Mouse (Mus musculus): Measurements from ENCODE around the gene Ablim1. TPM values are rescaled to one million over a fixed set of nuclear protein-coding genes. Genes with fewer than 3 reads are reported as not detected.
A peak's percentile ranks its signal among the peaks of the same experiment; 100 is the strongest.

The Ablim1 gene
- total RNA-seq, 4 experiments from 2014 or later, result 80.6 to 97.1 (median 86.4) TPM

DNA sequence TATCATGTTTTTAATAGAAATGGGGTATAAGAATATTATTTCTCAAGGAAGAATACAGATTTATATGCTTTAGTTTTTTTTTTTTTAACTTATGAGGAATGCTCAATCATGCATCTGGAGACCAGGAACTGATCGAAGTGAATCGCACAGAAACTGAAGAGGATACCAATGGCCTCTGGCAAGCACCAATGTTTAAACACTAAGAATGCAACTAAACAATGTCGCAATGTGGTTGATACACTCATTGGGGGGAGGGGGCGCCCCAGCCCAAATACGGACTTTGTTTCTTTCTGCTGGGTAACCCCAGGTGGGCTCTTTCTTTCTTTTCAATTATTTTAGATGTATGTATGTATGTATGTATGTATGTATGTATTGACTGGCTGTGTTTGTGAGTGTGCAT, 90.3 kb downstream of the Ablim1 start:
- no peak for DNase-seq (ENCODE audit: low spot score in 2 of 2)

DNA sequence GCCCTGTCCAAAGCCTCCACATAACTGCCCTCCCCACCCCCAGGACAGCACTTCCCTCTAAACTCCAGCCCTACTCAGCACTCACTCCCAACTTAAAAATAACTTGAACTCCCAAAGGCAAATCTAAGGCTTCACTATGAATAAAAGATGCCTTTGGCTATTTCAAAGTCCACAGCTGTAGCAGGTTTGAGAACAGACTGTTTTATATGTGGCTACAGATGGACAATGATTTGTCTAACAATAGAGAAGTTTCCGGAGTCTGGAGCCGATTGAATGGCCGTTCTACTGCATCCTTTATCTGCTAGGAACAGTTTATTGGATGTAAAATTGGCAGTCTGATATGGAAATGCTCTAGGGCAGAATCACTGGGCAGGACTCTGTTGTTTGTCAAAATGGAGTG, 91.0 kb downstream of the Ablim1 start:
- no peak for DNase-seq (ENCODE audit: low spot score in 2 of 2)

DNA sequence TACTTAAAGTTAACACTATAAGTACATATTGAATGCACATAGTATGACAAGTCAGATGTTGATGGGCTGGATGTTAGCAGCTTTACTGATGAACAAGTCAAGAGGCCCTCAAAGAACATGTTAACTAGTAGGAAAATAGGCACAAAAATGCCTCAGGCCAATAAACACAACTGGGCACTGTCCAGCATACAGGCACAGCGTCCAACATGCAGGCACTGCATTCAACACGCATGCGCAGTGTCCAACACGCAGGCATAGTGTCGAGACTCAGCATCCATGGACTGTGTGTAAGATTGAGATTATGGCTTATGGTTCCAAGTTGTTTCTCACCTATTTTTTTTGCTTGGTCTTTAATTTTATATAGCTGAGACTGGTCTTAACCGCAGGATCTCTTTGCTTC, 92.1 kb downstream of the Ablim1 start:
- no peak for DNase-seq (ENCODE audit: low spot score in 2 of 2)

DNA sequence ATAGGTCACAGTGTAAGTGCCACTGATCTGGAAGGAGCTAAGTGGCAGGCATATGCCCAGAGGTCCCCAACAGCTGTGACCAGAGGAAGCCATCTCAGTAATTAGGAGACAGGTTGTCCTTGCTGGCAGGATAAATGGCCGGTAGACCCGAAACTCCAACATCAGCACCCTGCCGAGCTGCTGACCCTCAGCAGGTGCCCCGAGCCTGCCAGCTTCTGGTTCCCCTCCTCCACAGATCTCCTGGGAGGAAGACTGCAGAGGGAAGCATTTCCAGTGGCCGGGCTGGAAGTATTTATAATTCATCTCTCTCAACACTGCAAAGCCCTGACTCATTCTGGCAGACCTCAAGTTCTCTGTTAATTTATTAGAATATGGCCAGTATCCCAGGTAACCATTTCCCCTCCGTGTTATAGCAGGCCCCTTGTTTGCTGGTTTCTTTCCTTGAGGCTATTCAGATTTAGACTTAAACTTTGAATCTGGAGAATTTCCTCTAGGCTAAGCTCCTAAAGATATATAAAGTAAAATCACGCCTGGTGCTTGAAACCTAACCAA, 93.0 kb downstream of the Ablim1 start:
- DNase-seq (ENCODE audit: low spot score in 2 of 2), result no peak

DNA sequence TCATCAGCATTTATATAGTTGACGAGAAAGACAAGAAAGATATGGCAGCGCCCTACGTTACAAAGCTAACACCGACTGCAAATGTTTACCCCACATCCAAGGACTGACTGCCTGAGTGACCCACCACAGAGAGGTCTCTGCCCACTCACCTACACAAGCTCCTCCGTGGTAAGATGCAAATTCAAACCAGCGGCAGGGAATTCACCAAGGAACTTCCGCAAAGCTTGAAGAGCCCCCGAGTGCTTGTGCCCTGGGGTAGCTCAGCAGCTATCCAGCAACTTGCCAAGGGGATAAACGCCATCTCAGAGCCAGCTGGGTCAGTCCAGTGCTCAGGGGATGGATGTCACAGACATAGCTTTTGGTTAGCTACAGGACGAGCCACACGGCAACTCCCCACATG, 95.0 kb downstream of the Ablim1 start:
- no peak for DNase-seq (ENCODE audit: low spot score in 2 of 2)

DNA sequence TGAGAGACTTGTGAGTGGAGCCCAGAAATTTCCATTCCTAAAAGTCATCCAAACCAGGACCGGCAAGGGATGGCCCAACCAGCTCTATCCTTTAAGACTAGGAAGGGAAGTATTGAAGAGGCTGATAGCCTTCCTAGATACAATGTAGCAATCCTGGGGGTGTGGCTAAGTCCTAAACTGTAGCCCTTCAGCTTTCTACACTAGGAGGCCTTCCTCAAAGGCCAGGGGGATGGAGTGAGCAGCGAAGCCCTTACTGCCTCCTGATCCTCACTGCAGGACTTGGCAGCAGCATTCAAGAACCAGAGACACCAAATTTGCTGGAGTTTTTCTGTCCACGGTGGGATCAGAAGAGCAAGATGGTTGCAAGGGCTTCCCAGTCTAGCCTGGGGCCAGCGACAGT, 97.6 kb downstream of the Ablim1 start:
- no peak for DNase-seq (ENCODE audit: low spot score in 2 of 2)

DNA sequence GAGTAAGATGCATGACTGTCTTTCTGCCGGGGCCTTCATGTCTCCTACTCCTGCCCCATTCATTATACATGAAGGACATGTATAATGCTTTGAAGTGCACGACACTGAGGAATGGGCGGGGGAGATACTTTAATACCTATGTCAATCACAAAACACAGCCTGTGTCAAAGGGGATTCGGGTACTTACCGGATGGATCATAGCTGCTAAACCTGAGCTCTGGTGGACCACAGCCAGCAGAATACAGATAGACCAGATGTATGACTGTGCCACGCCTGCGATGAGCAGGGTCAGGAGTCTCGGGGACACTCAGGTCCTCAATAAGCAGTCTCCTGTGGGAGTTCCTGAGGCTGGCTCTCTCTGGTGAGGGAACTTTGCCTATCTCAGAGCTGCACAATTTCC, 99.2 kb downstream of the Ablim1 start:
- no peak for DNase-seq (ENCODE audit: low spot score in 2 of 2)

DNA sequence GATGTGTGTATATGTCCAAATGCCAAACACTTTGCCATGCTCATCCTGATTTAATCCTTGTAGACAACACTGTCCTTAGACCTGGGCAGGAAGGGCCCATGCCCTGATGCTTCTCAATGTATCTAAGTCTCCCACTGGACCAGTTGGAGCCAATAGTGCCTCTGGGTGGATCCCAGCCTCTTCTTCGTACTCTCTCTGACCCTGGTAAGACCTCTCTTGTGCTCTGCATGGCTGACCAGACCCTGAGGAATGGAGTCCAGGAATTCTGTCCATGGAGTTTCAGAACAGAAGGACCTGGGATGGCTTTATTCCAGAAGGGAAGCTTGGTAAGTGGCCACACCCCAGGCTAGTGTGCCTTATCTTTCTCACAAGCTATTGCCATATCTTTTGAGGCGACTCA, 102.3 kb downstream of the Ablim1 start:
- DNase-seq (ENCODE audit: low spot score in 2 of 2), result no peak

DNA sequence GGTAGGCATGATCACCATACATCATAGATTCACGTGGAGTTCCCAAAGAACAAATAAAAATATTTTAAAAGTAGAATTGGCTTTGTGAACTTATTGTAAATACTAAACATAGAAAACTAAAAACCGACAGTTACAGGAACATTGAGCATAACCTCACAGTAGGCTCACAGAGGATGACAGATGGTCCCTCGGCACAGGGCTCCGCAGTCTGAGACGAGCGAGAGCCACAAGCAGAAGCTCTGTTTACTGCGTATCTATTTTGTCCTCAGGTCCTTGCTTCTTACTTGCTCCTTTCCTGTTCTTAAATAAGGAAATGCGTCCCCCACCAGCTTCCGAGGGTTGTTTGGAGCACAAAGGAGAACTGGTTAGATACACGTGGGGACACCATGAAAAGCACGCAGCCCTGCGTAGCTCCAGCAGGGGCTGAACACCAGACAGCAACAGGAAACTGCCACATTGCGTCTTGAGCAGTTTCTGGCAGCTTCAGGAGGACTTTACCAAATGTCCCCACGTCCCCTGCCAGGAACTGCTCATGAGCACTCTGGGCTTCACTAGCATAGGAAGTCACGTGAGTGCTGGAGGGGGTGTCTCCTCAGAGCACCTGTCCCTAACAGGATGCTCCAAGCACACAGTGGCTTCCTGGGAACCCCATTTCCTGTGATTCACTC, 103.1 kb downstream of the Ablim1 start:
- peak; percentile 67 to 71 for DNase-seq (ENCODE audit: low spot score in 2 of 2)

DNA sequence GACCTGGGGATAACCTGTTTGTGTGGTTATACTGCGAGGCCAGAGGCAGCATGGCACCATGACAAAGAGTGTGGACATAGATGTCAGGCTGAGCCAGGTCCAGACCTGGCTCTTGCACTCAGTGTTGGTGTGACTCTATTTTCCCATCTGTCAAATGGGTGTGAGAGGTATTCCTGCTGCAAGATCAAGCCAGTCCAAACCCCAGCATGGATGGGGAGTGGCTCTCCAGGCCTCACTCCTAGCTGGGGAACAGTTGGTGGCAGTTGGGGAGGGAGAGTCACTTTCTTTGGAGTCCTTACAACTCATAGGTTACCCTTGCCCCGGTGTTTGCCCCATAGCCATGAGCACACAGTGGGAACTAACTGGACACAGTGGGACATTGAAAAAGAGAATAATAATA, 103.8 kb downstream of the Ablim1 start:
- DNase-seq (ENCODE audit: low spot score in 2 of 2), result no peak

DNA sequence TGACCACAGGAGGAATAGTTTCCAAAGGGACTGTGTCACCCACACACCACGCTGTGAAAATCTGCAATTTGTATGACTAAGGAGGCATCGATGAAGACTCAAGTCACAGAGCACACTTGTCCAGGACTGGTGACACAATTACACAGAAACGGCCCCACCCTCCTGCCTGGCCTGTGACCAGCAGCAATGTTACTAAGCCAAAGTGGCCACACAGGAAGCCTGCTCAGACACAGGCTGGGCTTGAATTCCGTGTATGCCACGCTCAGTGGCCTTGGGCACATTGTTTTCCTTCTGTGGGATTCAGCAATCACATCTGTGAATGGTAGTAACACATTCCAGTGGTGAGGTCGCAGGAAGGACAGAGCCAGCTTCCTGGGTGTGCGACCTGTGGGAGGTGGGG, 110.6 kb downstream of the Ablim1 start:
- no peak for DNase-seq (ENCODE audit: low spot score in 2 of 2)

DNA sequence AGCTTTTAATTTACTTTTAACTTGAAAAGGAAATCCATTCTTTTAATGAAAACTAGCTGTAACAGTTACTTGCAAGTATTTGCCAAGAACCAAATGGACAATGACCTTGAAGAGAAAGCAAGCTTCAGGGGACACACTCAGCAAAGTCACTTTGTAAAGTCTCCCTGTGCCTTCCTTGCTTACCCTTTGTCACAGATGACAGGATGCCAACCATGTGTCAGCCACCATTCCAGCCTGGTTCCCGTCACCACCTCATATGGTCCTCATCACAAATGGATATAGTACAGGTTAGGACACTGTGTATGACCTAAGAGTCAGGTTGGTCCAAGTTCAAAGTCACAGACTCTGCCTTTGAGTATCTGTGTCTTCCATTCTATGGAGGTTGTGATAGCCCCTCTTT, 112.2 kb downstream of the Ablim1 start:
- DNase-seq (ENCODE audit: low spot score in 2 of 2), result no peak

DNA sequence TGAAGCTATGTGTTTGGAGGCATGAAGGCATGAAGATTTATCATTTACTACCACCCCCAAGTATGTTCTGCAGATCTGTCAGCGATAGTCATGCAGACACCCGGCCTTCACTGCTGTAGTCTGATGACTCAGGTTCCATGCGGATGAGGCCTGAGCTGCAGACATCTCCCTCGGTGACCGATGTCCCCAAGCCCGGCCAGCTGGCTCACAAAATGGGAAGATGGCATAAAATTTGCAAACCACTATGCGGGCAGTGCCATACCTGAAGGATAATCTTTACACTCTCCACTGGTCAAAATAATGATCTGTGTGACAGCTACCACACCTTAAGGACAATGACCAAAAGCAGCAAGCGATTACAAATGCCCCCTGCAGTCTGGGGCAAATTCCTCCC, 113.6 kb downstream of the Ablim1 start:
- no peak for DNase-seq (ENCODE audit: low spot score in 2 of 2)

DNA sequence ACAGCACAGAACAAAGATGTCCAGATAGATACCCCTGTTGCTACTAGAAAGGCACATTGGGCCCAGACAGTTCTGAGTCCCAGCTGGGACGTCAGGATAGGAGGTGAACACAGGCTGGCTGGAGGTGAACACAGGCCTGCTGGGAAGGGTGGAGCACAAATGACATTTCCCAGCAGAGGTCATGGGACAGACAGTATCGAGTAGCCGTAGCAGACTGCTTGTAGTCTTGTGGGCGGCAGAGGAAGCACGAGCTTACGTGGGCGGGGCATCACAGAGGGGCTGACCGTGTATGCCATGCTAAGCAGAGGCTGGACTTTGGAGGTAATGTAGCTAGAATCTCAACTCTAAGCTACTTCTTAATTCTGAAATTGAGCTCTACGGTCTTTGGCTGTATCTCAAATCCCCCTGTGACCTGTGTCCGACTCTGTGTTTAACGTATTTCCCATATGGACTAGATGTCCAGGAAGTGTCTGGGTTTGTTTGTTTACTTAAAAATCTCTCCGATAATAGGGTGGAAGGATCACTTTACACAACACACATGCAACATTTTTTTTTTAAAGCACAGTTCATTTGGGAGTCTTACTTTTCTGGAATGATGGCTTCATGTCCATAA, 114.1 kb downstream of the Ablim1 start:
- no peak for DNase-seq (ENCODE audit: low spot score in 2 of 2)

DNA sequence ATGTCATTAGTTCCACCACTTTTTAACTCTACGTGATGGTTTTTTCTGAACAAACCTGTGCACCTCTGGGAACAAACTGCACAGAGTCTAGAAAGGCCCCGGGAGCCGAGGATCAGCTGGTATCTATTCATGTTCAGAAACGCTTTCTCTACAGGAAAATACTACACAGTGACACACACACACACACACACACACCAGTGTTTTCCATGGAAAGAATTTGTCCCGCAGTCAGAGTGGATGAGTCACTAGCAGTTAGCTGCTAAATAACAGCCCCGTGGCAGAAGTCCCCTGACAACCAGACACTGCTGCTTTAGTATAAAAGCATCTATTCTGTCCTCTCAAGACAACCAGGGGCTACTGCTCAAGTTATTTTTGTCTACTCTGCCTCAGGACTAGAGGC, 115.4 kb downstream of the Ablim1 start:
- DNase-seq (ENCODE audit: low spot score in 2 of 2), result no peak

DNA sequence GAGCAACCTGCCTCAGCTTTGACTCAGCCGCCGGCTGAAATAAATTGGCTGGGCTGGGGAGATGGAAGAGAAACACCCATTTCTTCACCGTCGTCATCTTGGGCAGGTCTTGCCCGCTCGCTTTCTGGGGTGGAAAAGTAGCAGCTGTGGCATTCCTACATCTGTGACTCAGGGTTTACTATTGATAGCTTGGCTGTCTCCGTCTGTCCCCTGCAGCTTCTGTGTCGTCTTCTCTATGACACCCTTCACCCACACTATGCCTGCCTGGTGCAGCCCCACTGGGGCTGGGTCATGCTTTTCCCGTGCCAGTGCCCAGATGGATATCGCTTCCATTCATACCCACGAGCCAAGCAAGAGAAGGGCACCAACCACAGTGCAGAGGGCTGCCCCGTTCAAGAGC, 116.2 kb downstream of the Ablim1 start:
- DNase-seq (ENCODE audit: low spot score in 2 of 2), result peak in 1 of 2 experiments; percentile 21

DNA sequence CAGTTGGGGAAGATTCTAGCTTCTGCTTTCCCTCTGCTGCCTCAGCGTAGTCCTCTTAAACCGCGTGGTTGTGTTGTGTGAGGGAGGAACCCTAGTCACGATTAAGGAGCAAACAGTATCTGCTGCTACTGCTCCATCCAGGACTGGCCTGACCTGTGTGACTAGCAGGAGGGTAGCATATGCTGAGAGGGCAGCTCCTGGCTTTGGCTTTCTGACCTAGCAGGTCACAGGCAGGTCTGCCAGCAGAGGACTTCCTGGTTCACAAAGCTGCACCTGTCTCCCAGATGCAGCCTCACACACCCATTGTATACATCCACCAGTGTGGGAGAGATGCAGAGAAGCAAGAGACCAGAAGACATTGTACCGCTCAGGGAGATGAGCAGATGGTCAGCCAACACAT, 116.7 kb downstream of the Ablim1 start:
- no peak for DNase-seq (ENCODE audit: low spot score in 2 of 2)

DNA sequence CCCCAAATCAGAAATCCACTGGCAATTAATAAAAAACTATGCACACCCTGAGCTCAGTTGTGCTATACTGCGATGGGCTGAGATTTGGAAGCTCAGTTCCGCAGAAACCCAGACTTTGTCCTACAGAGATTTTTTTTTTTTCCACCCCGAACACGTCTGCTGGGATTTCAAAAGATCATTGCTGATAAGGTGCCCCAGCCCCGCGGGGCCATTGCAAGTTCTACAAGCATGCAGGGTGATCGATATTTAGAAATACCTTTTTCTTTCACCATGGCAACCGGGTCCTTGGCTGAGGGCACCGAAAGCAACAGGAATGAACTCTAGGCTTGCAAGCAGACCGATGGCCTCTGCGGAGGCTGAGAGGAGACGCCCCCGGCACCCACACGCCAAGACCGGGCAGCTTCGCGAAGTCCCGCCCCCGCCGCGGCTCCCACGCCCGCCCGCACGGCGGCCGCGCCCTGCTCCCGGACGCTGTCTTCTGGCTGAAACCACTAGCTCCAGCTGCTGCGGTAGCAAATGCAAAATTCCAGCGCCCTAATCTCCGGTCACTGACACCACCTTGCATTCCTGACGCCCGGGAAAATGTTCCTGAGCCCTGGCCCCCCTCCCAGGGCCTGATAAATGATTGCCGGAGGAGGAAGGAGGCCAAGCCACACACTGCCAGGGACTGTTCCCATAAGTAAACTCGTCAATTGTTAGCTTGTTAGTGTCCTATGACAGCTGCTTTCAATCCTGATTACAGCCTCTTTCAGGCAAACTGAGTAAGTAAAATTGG, 117.5 kb downstream of the Ablim1 start:
- DNase-seq (ENCODE audit: low spot score in 2 of 2), result no peak

DNA sequence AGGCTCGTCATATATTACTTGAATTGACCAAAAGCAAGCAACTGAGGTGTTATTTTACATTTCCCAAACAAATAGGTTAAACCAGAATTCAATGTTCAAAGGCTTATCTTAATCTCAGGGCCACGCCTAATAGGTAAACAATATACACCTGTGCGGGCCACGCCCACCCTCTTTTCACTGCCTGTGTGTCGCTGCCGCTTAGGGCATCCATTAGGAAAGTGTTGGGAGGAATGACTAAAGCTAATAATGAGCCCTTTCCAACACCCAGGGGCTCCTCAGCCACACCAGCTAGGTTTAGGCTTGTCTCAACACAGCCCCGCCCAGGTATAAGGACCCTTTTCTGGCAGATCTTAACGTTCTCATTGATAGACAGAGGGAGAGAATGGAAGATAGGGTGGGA, 118.1 kb downstream of the Ablim1 start:
- DNase-seq (ENCODE audit: low spot score in 2 of 2), result no peak

DNA sequence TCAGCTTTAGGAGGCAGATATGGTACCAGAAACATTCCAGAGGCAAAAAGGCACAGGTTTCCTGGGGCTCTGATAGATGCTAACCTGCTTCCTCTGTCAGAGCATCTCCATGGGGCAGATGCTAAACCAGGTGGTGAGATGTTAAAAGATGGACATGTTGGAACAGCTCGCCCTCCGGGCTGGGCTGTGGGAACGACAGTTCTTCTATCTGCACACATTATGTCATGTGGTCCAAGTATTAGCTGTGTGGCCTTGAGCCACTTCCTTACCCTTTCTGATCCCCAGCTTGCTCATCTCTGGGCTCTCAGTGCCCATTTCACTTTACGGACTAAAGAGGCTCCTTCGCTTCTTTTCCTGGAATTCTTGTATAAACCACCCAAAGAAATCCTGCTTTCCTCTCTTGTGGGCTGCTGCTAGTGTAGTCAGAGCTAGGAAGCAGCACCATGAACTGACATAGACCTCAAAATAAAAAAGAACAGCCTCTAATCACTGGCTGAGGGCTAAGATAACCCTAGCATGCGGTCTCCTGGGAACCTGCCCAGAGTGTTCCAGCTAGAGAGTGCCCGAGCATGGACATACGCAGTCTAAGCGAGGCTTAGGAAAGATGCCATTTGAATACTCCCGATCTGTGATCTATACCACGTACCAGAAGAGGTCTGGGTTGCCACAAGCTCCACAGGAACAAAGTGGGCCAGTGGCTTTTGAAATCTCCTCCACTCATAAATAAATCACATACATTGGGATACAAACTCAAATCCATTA, 119.4 kb downstream of the Ablim1 start:
- DNase-seq (ENCODE audit: low spot score in 2 of 2), result no peak

DNA sequence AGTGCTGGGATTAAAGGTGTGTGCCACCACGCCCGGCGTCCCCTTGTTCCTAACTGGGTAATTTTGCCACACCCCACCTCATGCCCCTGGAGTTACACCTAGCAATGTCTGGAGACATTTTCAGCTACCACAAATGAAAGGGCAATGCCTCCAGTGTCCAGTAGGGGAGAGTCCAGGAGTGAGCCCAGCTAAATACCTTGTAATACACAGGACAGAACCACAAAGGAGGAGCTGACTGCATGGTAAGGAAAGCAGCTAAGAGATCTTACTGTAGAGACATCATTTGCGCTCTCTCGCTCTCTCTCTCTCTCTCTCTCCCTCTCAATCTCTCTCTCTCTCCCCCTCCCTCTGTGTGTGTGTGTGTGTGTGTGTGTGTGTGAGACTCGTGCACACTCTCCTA, 120.8 kb downstream of the Ablim1 start:
- no peak for DNase-seq (ENCODE audit: low spot score in 2 of 2)

DNA sequence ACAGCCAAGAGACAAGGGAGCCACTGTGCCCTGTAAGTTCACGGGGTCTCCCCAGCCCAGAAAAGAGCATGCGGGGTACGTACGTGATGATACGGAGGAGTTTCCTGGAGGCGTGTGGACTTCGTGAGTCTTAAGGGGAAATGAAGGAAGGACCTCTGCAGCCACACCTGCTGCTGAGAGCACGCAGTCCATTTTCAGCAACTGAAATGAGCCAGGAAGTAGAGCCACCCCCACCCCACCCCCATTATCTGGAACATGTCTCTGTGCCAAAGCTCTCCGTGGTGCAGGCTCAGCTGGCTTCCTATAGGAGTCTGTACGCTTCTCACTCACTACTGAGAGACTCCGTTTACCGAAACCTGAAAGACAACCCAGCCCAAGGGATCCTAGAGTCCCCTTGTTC, 121.3 kb downstream of the Ablim1 start:
- DNase-seq (ENCODE audit: low spot score in 2 of 2), result no peak
